Mouse (Mus musculus): ENCODE results near the gene Hist2h2ac. TPM values are rescaled to one million over a fixed set of nuclear protein-coding genes. Genes with fewer than 3 reads are reported as not detected.
A peak's percentile ranks its signal among the peaks of the same experiment; 100 is the strongest.

Gene Hist2h2ac
- total and polyA plus RNA-seq, 2 experiments from 2014 or later: 1.7 to 554 TPM

- no peak for TF ChIP-seq CTCF (IDR thresholded peaks at IDR 0.05)
- Histone ChIP-seq H3K27me3 (ENCODE audit: insufficient read depth, low read length) (no peaks in the 10 kb centered on the region), H3K4me1 (ENCODE audit: insufficient read depth, low read length) (peaks cover 8% of the 10 kb centered on the region; the same call in 1 of the 2 replicates), H3K27ac (ENCODE audit: low read depth, low read length) (peak overlapping the region; percentile 100), H3K9me3 (ENCODE audit: low read length) (no peaks in the 10 kb centered on the region), H3K9ac (replicated peaks; ENCODE audit: low read length, poor library complexity, severe bottlenecking) (peak overlapping the region; percentile 86), H3K36me3 (ENCODE audit: insufficient read depth, low read length) (peaks cover 24% of the 10 kb centered on the region), H3K4me3 (ENCODE audit: low read depth, low read length) (peak overlapping the region; percentile 59), H3K4me2 (ENCODE audit: low read depth, low read length, poor library complexity, severe bottlenecking) (peak overlapping the region; percentile 92)
- ATAC-seq (ENCODE audit: low FRiP score) (peak; percentile 8; the same call in 1 of the 2 replicates), DNase-seq (ENCODE audit: low spot score) (no peak)
- WGBS: 19% methylated on average over 27 of the region's 27 CpGs
Measured at GRCm38 (mm10) chr3:96196437-96197128, 24.1 kb downstream of the Hist2h2ac start.

- TF ChIP-seq CTCF (IDR thresholded peaks at IDR 0.05): peak; percentile 56
- ATAC-seq (ENCODE audit: low FRiP score): no peak
Measured at GRCm38 (mm10) chr3:96195616-96196313, 24.9 kb downstream of the Hist2h2ac start.

GRCm38 (mm10) chr3:96194966-96195365, 25.7 kb downstream of the Hist2h2ac start:
- Histone ChIP-seq H3K4me1 (ENCODE audit: insufficient read depth, low read length) (peaks cover 8% of the 10 kb centered on the region; the same call in 1 of the 2 replicates), H3K36me3 (ENCODE audit: insufficient read depth, low read length) (peaks cover 32% of the 10 kb centered on the region), H3K27me3 (ENCODE audit: insufficient read depth, low read length) (no peaks in the 10 kb centered on the region), H3K27ac (ENCODE audit: low read depth, low read length) (no peak overlapping the region), H3K4me3 (ENCODE audit: low read depth, low read length) (no peak overlapping the region), H3K9ac (replicated peaks; ENCODE audit: low read length, poor library complexity, severe bottlenecking) (no peak overlapping the region), H3K4me2 (ENCODE audit: low read depth, low read length, poor library complexity, severe bottlenecking) (no peak overlapping the region), H3K9me3 (ENCODE audit: low read length) (no peaks in the 10 kb centered on the region)
- DNase-seq (ENCODE audit: low spot score) (no peak), ATAC-seq (ENCODE audit: low FRiP score) (no peak)
- no peak for TF ChIP-seq CTCF (IDR thresholded peaks at IDR 0.05)
- WGBS: 90% methylated on average over 10 of the region's 10 CpGs

More at GRCm38 (mm10) chr3:96195616-96196313, 24.9 kb downstream of the Hist2h2ac start:
- peaks cover 8% of the 10 kb centered on the region; the same call in 1 of the 2 replicates for H3K4me1 ChIP-seq (ENCODE audit: insufficient read depth, low read length)
- no peaks in the 10 kb centered on the region for H3K27me3 ChIP-seq (ENCODE audit: insufficient read depth, low read length)
- WGBS: 94% methylated on average over 11 of the region's 11 CpGs
- no peak overlapping the region for H3K4me2 ChIP-seq (ENCODE audit: low read depth, low read length, poor library complexity, severe bottlenecking)
- H3K27ac ChIP-seq (ENCODE audit: low read depth, low read length): no peak overlapping the region
- H3K9me3 ChIP-seq (ENCODE audit: low read length): no peaks in the 10 kb centered on the region
- H3K36me3 ChIP-seq (ENCODE audit: insufficient read depth, low read length): peaks cover 24% of the 10 kb centered on the region
- H3K9ac ChIP-seq (replicated peaks; ENCODE audit: low read length, poor library complexity, severe bottlenecking): no peak overlapping the region
- no peak overlapping the region for H3K4me3 ChIP-seq (ENCODE audit: low read depth, low read length)
- no peak for DNase-seq (ENCODE audit: low spot score)

GRCm38 (mm10) chr3:96192977-96193376, 27.7 kb downstream of the Hist2h2ac start:
- peaks cover 48% of the 10 kb centered on the region for H3K36me3 ChIP-seq (ENCODE audit: insufficient read depth, low read length)
- ATAC-seq (ENCODE audit: low FRiP score): no peak

GRCm38 (mm10) chr3:96182382-96182776, 38.3 kb downstream of the Hist2h2ac start:
- no peak for TF ChIP-seq CTCF (IDR thresholded peaks at IDR 0.05)
- H3K9me3 ChIP-seq (ENCODE audit: low read length): no peaks in the 10 kb centered on the region
- peak overlapping the region; percentile 90 for H3K27ac ChIP-seq (ENCODE audit: low read depth, low read length)
- no peaks in the 10 kb centered on the region for H3K27me3 ChIP-seq (ENCODE audit: insufficient read depth, low read length)
- ATAC-seq (ENCODE audit: low FRiP score) (no peak), DNase-seq (ENCODE audit: low spot score) (no peak)
- WGBS: 21% methylated on average over 4 of the region's 4 CpGs
- H3K4me3 ChIP-seq (ENCODE audit: low read depth, low read length): peak overlapping the region; percentile 62
- H3K4me2 ChIP-seq (ENCODE audit: low read depth, low read length, poor library complexity, severe bottlenecking): peak overlapping the region; percentile 63
- peaks cover 13% of the 10 kb centered on the region; the same call in 1 of the 2 replicates for H3K36me3 ChIP-seq (ENCODE audit: insufficient read depth, low read length)
- H3K4me1 ChIP-seq (ENCODE audit: insufficient read depth, low read length): peaks cover 8% of the 10 kb centered on the region; the same call in 1 of the 2 replicates
- peak overlapping the region; percentile 85 for H3K9ac ChIP-seq (replicated peaks; ENCODE audit: low read length, poor library complexity, severe bottlenecking)

More at GRCm38 (mm10) chr3:96192977-96193376, 27.7 kb downstream of the Hist2h2ac start:
- no peaks in the 10 kb centered on the region for H3K27me3 ChIP-seq (ENCODE audit: insufficient read depth, low read length)
- WGBS: 70% methylated on average over 12 of the region's 12 CpGs
- no peak overlapping the region for H3K9ac ChIP-seq (replicated peaks; ENCODE audit: low read length, poor library complexity, severe bottlenecking)
- no peak overlapping the region for H3K4me3 ChIP-seq (ENCODE audit: low read depth, low read length)
- H3K4me1 ChIP-seq (ENCODE audit: insufficient read depth, low read length): peaks cover 8% of the 10 kb centered on the region; the same call in 1 of the 2 replicates
- no peak overlapping the region for H3K27ac ChIP-seq (ENCODE audit: low read depth, low read length)
- H3K9me3 ChIP-seq (ENCODE audit: low read length): no peaks in the 10 kb centered on the region
- DNase-seq (ENCODE audit: low spot score): no peak
- H3K4me2 ChIP-seq (ENCODE audit: low read depth, low read length, poor library complexity, severe bottlenecking): no peak overlapping the region
- TF ChIP-seq CTCF (IDR thresholded peaks at IDR 0.05): no peak

Measured in midbrain, postnatal 0 days (tissue).